Mouse (Mus musculus) layer of hippocampus, postnatal 25 days (tissue): ENCODE results near the gene Rmi2. TPM values are rescaled to one million over a fixed set of nuclear protein-coding genes. Genes with fewer than 3 reads are reported as not detected.
"Not testable (repeated sequence)": the region's sequence is repeated elsewhere in the genome, so short reads cannot be mapped to it uniquely, and the experiment has no call there.

ENCODE experiments used
- DNase-seq, 2 experiments: peaks; one replicate each; pipeline ENCODE4 v3.0.0; 2022; ENCODE audit warnings: mixed read lengths in 2 of 2, low spot score in 1 of 2; ENCODE audit errors: extremely low spot score in 1 of 2
- total RNA-seq, 2 experiments: library from RNA; stranded (reverse); gene quantifications; 2 replicates each; pipeline ENCODE4 v1.2.3; 2021

Gene Rmi2
- total RNA-seq, 2 experiments from 2014 or later, result 0.17 to 0.28 TPM

GRCm38 (mm10) chr16:10825840-10826239 is 9.0 kb upstream of the Rmi2 start:
- no peak for DNase-seq

- no peak for DNase-seq
Measured at GRCm38 (mm10) chr16:10827269-10827668, 7.6 kb upstream of the Rmi2 start.

- DNase-seq, result no peak
Measured at GRCm38 (mm10) chr16:10827766-10828460, 6.9 kb upstream of the Rmi2 start.

GRCm38 (mm10) chr16:10828461-10828805 is 6.4 kb upstream of the Rmi2 start:
- no peak for DNase-seq

- no peak for DNase-seq
Measured at GRCm38 (mm10) chr16:10834542-10834910, 333 bp upstream of the Rmi2 start.

GRCm38 (mm10) chr16:10836388-10836787 is 1.5 kb downstream of the Rmi2 start:
- DNase-seq, result no peak

- no peak for DNase-seq
Measured at GRCm38 (mm10) chr16:10837250-10837649, 2.4 kb downstream of the Rmi2 start.

- no peak for DNase-seq
Measured at GRCm38 (mm10) chr16:10837903-10838302, 3.0 kb downstream of the Rmi2 start.

- no peak for DNase-seq
Measured at GRCm38 (mm10) chr16:10838487-10839245, 3.8 kb downstream of the Rmi2 start.

- no peak for DNase-seq
Measured at GRCm38 (mm10) chr16:10840018-10840417, 5.2 kb downstream of the Rmi2 start.

GRCm38 (mm10) chr16:10842282-10842855 is 7.5 kb downstream of the Rmi2 start:
- DNase-seq, result no peak

GRCm38 (mm10) chr16:10843486-10844318 is 8.8 kb downstream of the Rmi2 start:
- DNase-seq, result no peak

- DNase-seq, result no peak
Measured at GRCm38 (mm10) chr16:10844319-10844670, 9.4 kb downstream of the Rmi2 start.

GRCm38 (mm10) chr16:10845952-10846351 is 11.1 kb downstream of the Rmi2 start:
- no peak for DNase-seq

GRCm38 (mm10) chr16:10846503-10846902 is 11.6 kb downstream of the Rmi2 start:
- DNase-seq, result peak; percentile 42 to 72

- DNase-seq, result peak in 1 of 2 experiments; percentile 45
Measured at GRCm38 (mm10) chr16:10849965-10850861, 15.4 kb downstream of the Rmi2 start.

GRCm38 (mm10) chr16:10850905-10851304 is 16.0 kb downstream of the Rmi2 start:
- no peak for DNase-seq

GRCm38 (mm10) chr16:10852216-10852615 is 17.4 kb downstream of the Rmi2 start:
- not testable (repeated sequence) for DNase-seq

GRCm38 (mm10) chr16:10859726-10860245 is 24.9 kb downstream of the Rmi2 start:
- no peak for DNase-seq

- no peak for DNase-seq
Measured at GRCm38 (mm10) chr16:10861408-10861807, 26.5 kb downstream of the Rmi2 start.
